Mouse (Mus musculus) mouse embryonic stem cell (cell line): ENCODE data around the gene Rassf1.

Source experiments
- in situ Hi-C, 2 experiments: fragments of 300-500 bp; cut with MboI; formaldehyde crosslinking; loops; 1 replicate in 1 of 2; 3 replicates in 1 of 2; pipeline ENCODE4 v1.14.3; 2019 to 2020; ENCODE audit warnings: low sequenced_read_pairs in 2 of 2, low pct_unique_long_range_greater_than_20kb in 1 of 2, mixed read lengths in 1 of 2; ENCODE audit not compliant: unreplicated experiment in 1 of 2

The Rassf1 gene

GRCm38 (mm10) chr9:107551117-107551889 lies at the start of gene Rassf1:
Gene Rassf1, plus strand, starts transcription at chr9:107551555.
- in situ Hi-C loops, result no loop called here

- in situ Hi-C loops, result no loop called here
These were observed 49.1 kb upstream of the Rassf1 start for GRCm38 (mm10) chr9:107502131-107502846.

- in situ Hi-C loops, result no loop called here
These were observed 46.5 kb upstream of the Rassf1 start for GRCm38 (mm10) chr9:107504662-107505537.

GRCm38 (mm10) chr9:107508266-107508665 lies 43.1 kb upstream of the Rassf1 start:
- in situ Hi-C loops, result no loop called here

- in situ Hi-C loops, result loop anchor here (5.0 kb wide), 2 partner anchors 138 to 153 kb away; no protein-coding TSS in a partner anchor
These were observed 40.8 kb upstream of the Rassf1 start for GRCm38 (mm10) chr9:107510384-107511100.

- in situ Hi-C loops, result loop anchor here (5.0 kb wide), 2 partner anchors 139 to 154 kb away; no protein-coding TSS in a partner anchor
These were observed 39.9 kb upstream of the Rassf1 start for GRCm38 (mm10) chr9:107511436-107511835.

GRCm38 (mm10) chr9:107512326-107512725 lies 39.0 kb upstream of the Rassf1 start:
- in situ Hi-C loops, result loop anchor here (5.0 kb wide), 2 partner anchors 140 to 155 kb away; no protein-coding TSS in a partner anchor

GRCm38 (mm10) chr9:107514303-107514955 lies 36.9 kb upstream of the Rassf1 start:
- in situ Hi-C loops, result loop anchor here (5.0 kb wide), 2 partner anchors 142 to 157 kb away; no protein-coding TSS in a partner anchor

GRCm38 (mm10) chr9:107520331-107520730 lies 31.0 kb upstream of the Rassf1 start:
- in situ Hi-C loops, result no loop called here

- in situ Hi-C loops, result no loop called here
These were observed 30.2 kb upstream of the Rassf1 start for GRCm38 (mm10) chr9:107521190-107521589.

GRCm38 (mm10) chr9:107521711-107522399 lies 29.5 kb upstream of the Rassf1 start:
- in situ Hi-C loops, result no loop called here

GRCm38 (mm10) chr9:107522400-107522711 lies 29.0 kb upstream of the Rassf1 start:
- in situ Hi-C loops, result no loop called here

- in situ Hi-C loops, result no loop called here
These were observed 24.9 kb upstream of the Rassf1 start for GRCm38 (mm10) chr9:107526198-107527026.

GRCm38 (mm10) chr9:107533791-107534407 lies 17.5 kb upstream of the Rassf1 start, which contains the start of gene Tmem115:
Gene Tmem115, plus strand, starts transcription at chr9:107533945.
- in situ Hi-C loops, result no loop called here

GRCm38 (mm10) chr9:107534408-107535202 lies 16.8 kb upstream of the Rassf1 start:
- in situ Hi-C loops, result no loop called here
